Mouse (Mus musculus): Measurements from ENCODE around the gene Pla2g2f. TPM values are rescaled to one million over a fixed set of nuclear protein-coding genes. Genes with fewer than 3 reads are reported as not detected.
A peak's percentile ranks its signal among the peaks of the same experiment; 100 is the strongest.

Gene Pla2g2f
- polyA plus RNA-seq, 1 experiment from 2014 or later, result not detected

- H3K4me3 ChIP-seq (ENCODE audit: control insufficient read depth in 1 of 2, insufficient read depth in 1 of 2, low read depth in 1 of 2, low read length in 2 of 2), result no peak overlapping the region
- no peaks in the 10 kb centered on the region; the same call in 1 of the 2 replicates for H3K27me3 ChIP-seq (ENCODE audit: control insufficient read depth, insufficient read depth, low read length)
- no peak overlapping the region for H3K9ac ChIP-seq (ENCODE audit: low read length)
- no peak overlapping the region for H3K4me2 ChIP-seq (ENCODE audit: low read length)
- 5% methylated on average over 7 of the region's 7 CpGs for WGBS
- no peak overlapping the region for H3K27ac ChIP-seq (replicated peaks in 1 of 2; ENCODE audit: control insufficient read depth in 1 of 2, insufficient read depth in 1 of 2, low read depth in 2 of 2, low read length in 2 of 2)
- H3K36me3 ChIP-seq (ENCODE audit: control insufficient read depth, insufficient read depth, low read length), result no peaks in the 10 kb centered on the region
- no peaks in the 10 kb centered on the region for H3K9me3 ChIP-seq (ENCODE audit: control insufficient read depth, low read length)
- peak; percentile 35; the same call in 1 of the 2 replicates for ATAC-seq (ENCODE audit: insufficient number of reproducible peaks, insufficient read depth, low FRiP score, low read depth)
- H3K4me1 ChIP-seq (ENCODE audit: control insufficient read depth in 2 of 2, insufficient read depth in 2 of 2, low read length in 2 of 2), result no peaks in the 10 kb centered on the region
Measured at GRCm38 (mm10) chr4:138708636-138709035, 48.8 kb downstream of the Pla2g2f start.

GRCm38 (mm10) chr4:138706620-138707019 is 50.8 kb downstream of the Pla2g2f start:
- Histone ChIP-seq H3K27ac (replicated peaks in 1 of 2; ENCODE audit: control insufficient read depth in 1 of 2, insufficient read depth in 1 of 2, low read depth in 2 of 2, low read length in 2 of 2) (no peak overlapping the region), H3K4me2 (ENCODE audit: low read length) (no peak overlapping the region), H3K9ac (ENCODE audit: low read length) (no peak overlapping the region), H3K9me3 (ENCODE audit: control insufficient read depth, low read length) (no peaks in the 10 kb centered on the region), H3K4me1 (ENCODE audit: control insufficient read depth in 2 of 2, insufficient read depth in 2 of 2, low read length in 2 of 2) (no peaks in the 10 kb centered on the region), H3K4me3 (ENCODE audit: control insufficient read depth in 1 of 2, insufficient read depth in 1 of 2, low read depth in 1 of 2, low read length in 2 of 2) (no peak overlapping the region), H3K27me3 (ENCODE audit: control insufficient read depth, insufficient read depth, low read length) (no peaks in the 10 kb centered on the region), H3K36me3 (ENCODE audit: control insufficient read depth, insufficient read depth, low read length) (no peaks in the 10 kb centered on the region)
- WGBS, result 86% methylated on average over 8 of the region's 8 CpGs
- ATAC-seq (ENCODE audit: insufficient number of reproducible peaks, insufficient read depth, low FRiP score, low read depth), result no peak

GRCm38 (mm10) chr4:138704169-138704568 is 53.3 kb downstream of the Pla2g2f start:
- no peak overlapping the region for H3K4me2 ChIP-seq (ENCODE audit: low read length)
- no peak overlapping the region for H3K27ac ChIP-seq (replicated peaks in 1 of 2; ENCODE audit: control insufficient read depth in 1 of 2, insufficient read depth in 1 of 2, low read depth in 2 of 2, low read length in 2 of 2)
- no peak for ATAC-seq (ENCODE audit: insufficient number of reproducible peaks, insufficient read depth, low FRiP score, low read depth)
- H3K27me3 ChIP-seq (ENCODE audit: control insufficient read depth, insufficient read depth, low read length), result no peaks in the 10 kb centered on the region
- H3K4me1 ChIP-seq (ENCODE audit: control insufficient read depth in 2 of 2, insufficient read depth in 2 of 2, low read length in 2 of 2), result no peaks in the 10 kb centered on the region
- no peaks in the 10 kb centered on the region for H3K9me3 ChIP-seq (ENCODE audit: control insufficient read depth, low read length)
- no peaks in the 10 kb centered on the region for H3K36me3 ChIP-seq (ENCODE audit: control insufficient read depth, insufficient read depth, low read length)
- 71% methylated on average over 4 of the region's 4 CpGs for WGBS
- H3K9ac ChIP-seq (ENCODE audit: low read length), result no peak overlapping the region
- H3K4me3 ChIP-seq (ENCODE audit: control insufficient read depth in 1 of 2, insufficient read depth in 1 of 2, low read depth in 1 of 2, low read length in 2 of 2), result no peak overlapping the region

- H3K27me3 ChIP-seq (ENCODE audit: control insufficient read depth, insufficient read depth, low read length), result no peaks in the 10 kb centered on the region
- H3K4me2 ChIP-seq (ENCODE audit: low read length), result no peak overlapping the region
- no peak overlapping the region for H3K4me3 ChIP-seq (ENCODE audit: control insufficient read depth in 1 of 2, insufficient read depth in 1 of 2, low read depth in 1 of 2, low read length in 2 of 2)
- no peak overlapping the region for H3K27ac ChIP-seq (replicated peaks in 1 of 2; ENCODE audit: control insufficient read depth in 1 of 2, insufficient read depth in 1 of 2, low read depth in 2 of 2, low read length in 2 of 2)
- H3K9me3 ChIP-seq (ENCODE audit: control insufficient read depth, low read length), result no peaks in the 10 kb centered on the region
- no peaks in the 10 kb centered on the region for H3K36me3 ChIP-seq (ENCODE audit: control insufficient read depth, insufficient read depth, low read length)
- ATAC-seq (ENCODE audit: insufficient number of reproducible peaks, insufficient read depth, low FRiP score, low read depth), result no peak
- no peaks in the 10 kb centered on the region for H3K4me1 ChIP-seq (ENCODE audit: control insufficient read depth in 2 of 2, insufficient read depth in 2 of 2, low read length in 2 of 2)
- H3K9ac ChIP-seq (ENCODE audit: low read length), result no peak overlapping the region
- 43% methylated on average over 7 of the region's 7 CpGs for WGBS
Measured at GRCm38 (mm10) chr4:138703591-138703990, 53.8 kb downstream of the Pla2g2f start.

- 68% methylated on average over 8 of the region's 8 CpGs for WGBS
- no peak for ATAC-seq (ENCODE audit: insufficient number of reproducible peaks, insufficient read depth, low FRiP score, low read depth)
- no peak overlapping the region for H3K27ac ChIP-seq (replicated peaks in 1 of 2; ENCODE audit: control insufficient read depth in 1 of 2, insufficient read depth in 1 of 2, low read depth in 2 of 2, low read length in 2 of 2)
- no peak overlapping the region for H3K4me3 ChIP-seq (ENCODE audit: control insufficient read depth in 1 of 2, insufficient read depth in 1 of 2, low read depth in 1 of 2, low read length in 2 of 2)
- H3K9ac ChIP-seq (ENCODE audit: low read length), result no peak overlapping the region
- no peak overlapping the region for H3K4me2 ChIP-seq (ENCODE audit: low read length)
- no peaks in the 10 kb centered on the region for H3K9me3 ChIP-seq (ENCODE audit: control insufficient read depth, low read length)
- no peaks in the 10 kb centered on the region for H3K4me1 ChIP-seq (ENCODE audit: control insufficient read depth in 2 of 2, insufficient read depth in 2 of 2, low read length in 2 of 2)
- H3K36me3 ChIP-seq (ENCODE audit: control insufficient read depth, insufficient read depth, low read length), result no peaks in the 10 kb centered on the region
- H3K27me3 ChIP-seq (ENCODE audit: control insufficient read depth, insufficient read depth, low read length), result no peaks in the 10 kb centered on the region
Measured at GRCm38 (mm10) chr4:138702528-138702927, 54.9 kb downstream of the Pla2g2f start.

- WGBS, result 64% methylated on average over 2 of the region's 2 CpGs
Measured at GRCm38 (mm10) chr4:138702031-138702430, 55.4 kb downstream of the Pla2g2f start.

GRCm38 (mm10) chr4:138701111-138701510 is 56.3 kb downstream of the Pla2g2f start:
- H3K4me2 ChIP-seq (ENCODE audit: low read length), result no peak overlapping the region
- no peak for ATAC-seq (ENCODE audit: insufficient number of reproducible peaks, insufficient read depth, low FRiP score, low read depth)
- no peak overlapping the region for H3K27ac ChIP-seq (replicated peaks in 1 of 2; ENCODE audit: control insufficient read depth in 1 of 2, insufficient read depth in 1 of 2, low read depth in 2 of 2, low read length in 2 of 2)
- H3K4me1 ChIP-seq (ENCODE audit: control insufficient read depth in 2 of 2, insufficient read depth in 2 of 2, low read length in 2 of 2), result no peaks in the 10 kb centered on the region
- no peaks in the 10 kb centered on the region for H3K36me3 ChIP-seq (ENCODE audit: control insufficient read depth, insufficient read depth, low read length)
- no peak overlapping the region for H3K9ac ChIP-seq (ENCODE audit: low read length)
- 65% methylated on average over 8 of the region's 8 CpGs for WGBS
- H3K9me3 ChIP-seq (ENCODE audit: control insufficient read depth, low read length), result no peaks in the 10 kb centered on the region
- H3K4me3 ChIP-seq (ENCODE audit: control insufficient read depth in 1 of 2, insufficient read depth in 1 of 2, low read depth in 1 of 2, low read length in 2 of 2), result no peak overlapping the region
- peaks cover 1% of the 10 kb centered on the region; the same call in 1 of the 2 replicates for H3K27me3 ChIP-seq (ENCODE audit: control insufficient read depth, insufficient read depth, low read length)

More at GRCm38 (mm10) chr4:138702031-138702430, 55.4 kb downstream of the Pla2g2f start:
- Histone ChIP-seq H3K4me3 (ENCODE audit: control insufficient read depth in 1 of 2, insufficient read depth in 1 of 2, low read depth in 1 of 2, low read length in 2 of 2) (no peak overlapping the region), H3K9me3 (ENCODE audit: control insufficient read depth, low read length) (no peaks in the 10 kb centered on the region), H3K4me1 (ENCODE audit: control insufficient read depth in 2 of 2, insufficient read depth in 2 of 2, low read length in 2 of 2) (no peaks in the 10 kb centered on the region), H3K36me3 (ENCODE audit: control insufficient read depth, insufficient read depth, low read length) (no peaks in the 10 kb centered on the region), H3K27ac (replicated peaks in 1 of 2; ENCODE audit: control insufficient read depth in 1 of 2, insufficient read depth in 1 of 2, low read depth in 2 of 2, low read length in 2 of 2) (no peak overlapping the region), H3K27me3 (ENCODE audit: control insufficient read depth, insufficient read depth, low read length) (no peaks in the 10 kb centered on the region), H3K4me2 (ENCODE audit: low read length) (no peak overlapping the region), H3K9ac (ENCODE audit: low read length) (no peak overlapping the region)
- ATAC-seq (ENCODE audit: insufficient number of reproducible peaks, insufficient read depth, low FRiP score, low read depth), result no peak
